Mouse (Mus musculus) CD4-positive naive resting alpha-beta T cell, adult 76 days (primary cell): ENCODE data around the gene Gm45521. TPM values are rescaled to one million over a fixed set of nuclear protein-coding genes. Genes with fewer than 3 reads are reported as not detected.

Source experiments
- total RNA-seq: library from RNA; stranded (reverse); gene quantifications from one replicate; pipeline ENCODE4 v1.2.4, GENCODE M21; 2023

Gene Gm45521
- not detected for total RNA-seq

DNA sequence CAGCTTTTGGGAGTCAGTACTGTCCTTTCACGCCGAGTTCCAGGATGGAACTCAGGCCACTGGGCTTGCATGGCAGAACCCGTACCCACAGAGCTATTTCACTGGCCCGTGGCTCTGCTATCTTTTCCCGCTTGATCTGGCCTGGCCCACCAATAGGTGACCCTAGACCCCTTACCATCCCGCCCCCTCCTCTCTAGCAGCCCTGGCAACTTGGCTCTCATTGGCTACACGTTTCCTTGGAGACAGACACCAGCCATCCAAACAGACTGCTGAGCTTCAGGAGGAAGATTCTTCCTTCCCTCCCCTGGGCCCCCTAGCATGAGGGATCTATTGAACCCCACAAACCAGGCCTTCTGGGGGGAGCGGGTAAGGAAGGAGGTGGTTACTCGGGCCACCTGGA is at the start of gene Gm45521:
Gene Gm45521, plus strand, starts transcription at position 240 of the 400 bp plus-strand sequence.

GRCm38 (mm10) chr14:7994271-7994767 is 37.2 kb downstream of the Gm45521 start, which contains the start of gene Dnase1l3:
TSS of gene Dnase1l3 (minus strand) at chr14:7994573.

DNA sequence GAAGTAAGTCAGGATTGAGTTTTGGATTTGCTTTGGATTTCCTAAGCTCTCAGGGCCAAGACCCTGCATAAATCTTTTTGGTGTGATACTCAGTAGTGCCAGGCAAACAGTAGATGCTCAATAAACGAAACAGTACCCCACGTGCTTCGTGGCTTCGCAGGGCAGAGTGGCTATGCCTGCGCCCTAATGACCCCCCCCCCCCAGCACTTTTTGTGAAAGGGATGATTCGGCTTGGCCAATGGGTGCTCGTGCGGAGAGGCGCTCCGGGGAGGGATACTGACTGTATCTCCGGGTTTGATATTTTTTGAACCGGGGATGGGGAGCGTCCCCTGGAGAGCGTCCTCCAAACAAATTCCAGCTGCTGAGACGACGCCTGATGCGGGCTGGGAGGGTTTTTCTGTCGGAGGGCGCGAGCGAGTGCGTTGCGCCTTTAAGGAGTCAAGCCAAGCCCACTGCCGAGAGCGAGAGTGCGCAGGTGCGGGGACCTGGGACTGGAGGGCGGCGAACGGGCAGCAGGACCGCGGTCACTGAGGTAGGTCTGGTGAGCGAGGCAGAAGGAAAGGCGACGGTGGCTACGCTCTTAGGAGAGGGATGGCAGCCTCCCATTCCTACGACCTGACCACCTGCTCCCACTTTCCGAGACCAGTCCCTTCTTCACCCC is 45.5 kb downstream of the Gm45521 start, which contains the start of gene Abhd6:
Gene Abhd6, plus strand, starts transcription at position 471 of the 661 bp plus-strand sequence.

Other genes with a start within 250 kb of the Gm45521 start
- gene Gm26661, start 165.7 kb upstream of the Gm45521 start, total RNA-seq = not detected
- 34.1 TPM for gene Flnb, start 139.3 kb upstream of the Gm45521 start, total RNA-seq
- gene Dnase1l3, start 37.3 kb downstream of the Gm45521 start, total RNA-seq = 6.6 TPM
- 10.3 TPM for gene Abhd6, start 45.6 kb downstream of the Gm45521 start, total RNA-seq
- gene Rpp14, start 123.1 kb downstream of the Gm45521 start, total RNA-seq = 12.8 TPM
- 60.7 TPM for gene Pxk, start 140.9 kb downstream of the Gm45521 start, total RNA-seq
- gene Pdhb, start 215.7 kb downstream of the Gm45521 start, total RNA-seq = 147 TPM